Mouse (Mus musculus): ENCODE measurements at regions not wholly inside any gene's neighbourhood (a gene's known extent, or its start where the extent isn't known, plus 50 kb on each side); places are given as distances from the start of the nearest gene placed in this dataset.

DNA sequence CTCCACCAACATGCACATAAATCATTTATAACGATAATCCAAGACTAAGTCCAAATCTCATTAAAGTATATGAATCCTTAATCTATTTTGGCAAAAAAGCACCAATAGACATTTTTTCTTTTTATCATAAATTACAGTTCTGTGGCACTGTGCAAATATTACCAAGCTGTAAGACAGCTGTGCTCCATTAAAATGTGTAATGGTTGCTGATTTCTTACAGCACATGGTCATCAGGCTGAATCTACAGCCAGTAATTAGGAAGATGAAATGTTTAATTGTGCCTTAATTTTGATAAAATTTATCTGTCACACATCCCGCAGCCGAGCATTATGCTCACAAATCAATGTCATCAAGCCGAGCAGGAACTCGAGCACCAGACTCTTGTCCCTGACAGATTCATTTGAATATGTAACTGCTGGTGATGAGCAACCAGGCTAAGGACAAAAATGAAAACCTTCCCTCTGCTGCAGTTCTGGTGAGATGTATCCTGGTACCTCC, 722.0 kb downstream of the Cypt12 start:
- no peak overlapping the region for H3K4me2 ChIP-seq (replicated peaks; ENCODE audit: low read depth)
- no peak overlapping the region for H3K27ac ChIP-seq (replicated peaks)
- H3K27me3 ChIP-seq (ENCODE audit: control insufficient read depth, insufficient read depth, low read length): no peaks in the 10 kb centered on the region
- 65% methylated on average over 5 of the region's 5 CpGs for WGBS
- TF ChIP-seq CTCF (IDR thresholded peaks at IDR 0.05; ENCODE audit: low read depth) (no peak), EP300 (optimal IDR thresholded peaks at IDR 0.05) (no peak)
- DNase-seq (ENCODE audit: low spot score) (no peak), ATAC-seq (ENCODE audit: low FRiP score, low TSS enrichment) (no peak)
- H3K36me3 ChIP-seq (ENCODE audit: control insufficient read depth, insufficient read depth, low read length): no peaks in the 10 kb centered on the region
- H3K9me3 ChIP-seq (ENCODE audit: control insufficient read depth, low read length): no peaks in the 10 kb centered on the region
- no peaks in the 10 kb centered on the region for H3K4me1 ChIP-seq (replicated peaks; ENCODE audit: control insufficient read depth, insufficient read depth)
- H3K4me3 ChIP-seq (ENCODE audit: low read depth, low read length): no peak overlapping the region
- no peak overlapping the region for H3K9ac ChIP-seq (ENCODE audit: low read length)

DNA sequence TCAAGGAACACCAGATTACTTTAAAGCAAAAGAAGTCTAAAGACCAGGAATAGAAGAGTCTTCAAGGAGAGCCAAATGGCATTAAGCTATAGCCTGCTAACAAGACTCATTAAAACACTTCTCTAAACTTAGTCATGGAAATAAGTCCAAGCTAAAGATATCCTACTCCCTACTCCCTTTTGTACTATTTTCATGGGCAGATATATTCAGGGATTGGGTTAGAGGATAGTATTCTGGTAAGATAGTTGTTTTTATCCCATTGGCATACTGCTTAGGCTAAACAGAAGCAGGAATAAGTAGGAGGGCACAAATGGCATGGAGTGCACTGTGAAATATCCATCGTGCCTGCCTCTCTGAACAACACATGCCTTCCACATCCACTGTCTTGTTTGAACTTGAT, 723.5 kb downstream of the Cypt12 start:
- Histone ChIP-seq H3K27me3 (ENCODE audit: control insufficient read depth, insufficient read depth, low read length) (no peaks in the 10 kb centered on the region), H3K9me3 (ENCODE audit: control insufficient read depth, low read length) (no peaks in the 10 kb centered on the region), H3K36me3 (ENCODE audit: control insufficient read depth, insufficient read depth, low read length) (no peaks in the 10 kb centered on the region), H3K4me3 (ENCODE audit: low read depth, low read length) (no peak overlapping the region), H3K27ac (replicated peaks) (no peak overlapping the region), H3K4me2 (replicated peaks; ENCODE audit: low read depth) (no peak overlapping the region), H3K9ac (ENCODE audit: low read length) (no peak overlapping the region), H3K4me1 (replicated peaks; ENCODE audit: control insufficient read depth, insufficient read depth) (no peaks in the 10 kb centered on the region)
- DNase-seq (ENCODE audit: low spot score): no peak
- no peak for ATAC-seq (ENCODE audit: low FRiP score, low TSS enrichment)
- 87% methylated on average over 1 of the region's 1 CpGs for WGBS
- TF ChIP-seq EP300 (optimal IDR thresholded peaks at IDR 0.05): no peak

GRCm38 (mm10) chr3:18683346-18684101, 735.3 kb downstream of the Cypt12 start:
- 87% methylated on average over 6 of the region's 6 CpGs for WGBS
- H3K27ac ChIP-seq (replicated peaks): no peak overlapping the region
- no peaks in the 10 kb centered on the region for H3K36me3 ChIP-seq (ENCODE audit: control insufficient read depth, insufficient read depth, low read length)
- H3K9me3 ChIP-seq (ENCODE audit: control insufficient read depth, low read length): no peaks in the 10 kb centered on the region
- no peak overlapping the region for H3K4me3 ChIP-seq (ENCODE audit: low read depth, low read length)
- TF ChIP-seq EP300 (optimal IDR thresholded peaks at IDR 0.05): no peak
- no peak for TF ChIP-seq CTCF (IDR thresholded peaks at IDR 0.05; ENCODE audit: low read depth)
- no peaks in the 10 kb centered on the region for H3K27me3 ChIP-seq (ENCODE audit: control insufficient read depth, insufficient read depth, low read length)
- H3K9ac ChIP-seq (ENCODE audit: low read length): no peak overlapping the region
- no peak overlapping the region for H3K4me2 ChIP-seq (replicated peaks; ENCODE audit: low read depth)
- H3K4me1 ChIP-seq (replicated peaks; ENCODE audit: control insufficient read depth, insufficient read depth): no peaks in the 10 kb centered on the region
- no peak for ATAC-seq (ENCODE audit: low FRiP score, low TSS enrichment)
- DNase-seq (ENCODE audit: low spot score): no peak

- no peak overlapping the region for H3K4me3 ChIP-seq (ENCODE audit: low read depth, low read length)
- ATAC-seq (ENCODE audit: low FRiP score, low TSS enrichment) (no peak), DNase-seq (ENCODE audit: low spot score) (no peak)
- no peak overlapping the region for H3K9ac ChIP-seq (ENCODE audit: low read length)
- H3K27ac ChIP-seq (replicated peaks): no peak overlapping the region
- no peaks in the 10 kb centered on the region for H3K36me3 ChIP-seq (ENCODE audit: control insufficient read depth, insufficient read depth, low read length)
- H3K4me2 ChIP-seq (replicated peaks; ENCODE audit: low read depth): no peak overlapping the region
- 41% methylated on average over 4 of the region's 4 CpGs for WGBS
- TF ChIP-seq CTCF (IDR thresholded peaks at IDR 0.05; ENCODE audit: low read depth) (no peak), EP300 (optimal IDR thresholded peaks at IDR 0.05) (no peak)
- no peaks in the 10 kb centered on the region for H3K4me1 ChIP-seq (replicated peaks; ENCODE audit: control insufficient read depth, insufficient read depth)
- H3K9me3 ChIP-seq (ENCODE audit: control insufficient read depth, low read length): no peaks in the 10 kb centered on the region
- H3K27me3 ChIP-seq (ENCODE audit: control insufficient read depth, insufficient read depth, low read length): no peaks in the 10 kb centered on the region
Measured at GRCm38 (mm10) chr3:18695113-18695792, 747.0 kb downstream of the Cypt12 start.

GRCm38 (mm10) chr3:18696981-18697660, 748.9 kb downstream of the Cypt12 start:
- no peak overlapping the region for H3K9ac ChIP-seq (ENCODE audit: low read length)
- TF ChIP-seq CTCF (IDR thresholded peaks at IDR 0.05; ENCODE audit: low read depth) (no peak), EP300 (optimal IDR thresholded peaks at IDR 0.05) (no peak)
- H3K4me1 ChIP-seq (replicated peaks; ENCODE audit: control insufficient read depth, insufficient read depth): no peaks in the 10 kb centered on the region
- no peaks in the 10 kb centered on the region for H3K27me3 ChIP-seq (ENCODE audit: control insufficient read depth, insufficient read depth, low read length)
- no peak overlapping the region for H3K4me2 ChIP-seq (replicated peaks; ENCODE audit: low read depth)
- no peaks in the 10 kb centered on the region for H3K9me3 ChIP-seq (ENCODE audit: control insufficient read depth, low read length)
- no peaks in the 10 kb centered on the region for H3K36me3 ChIP-seq (ENCODE audit: control insufficient read depth, insufficient read depth, low read length)
- H3K4me3 ChIP-seq (ENCODE audit: low read depth, low read length): no peak overlapping the region
- no peak overlapping the region for H3K27ac ChIP-seq (replicated peaks)
- no peak for ATAC-seq (ENCODE audit: low FRiP score, low TSS enrichment)
- 81% methylated on average over 2 of the region's 2 CpGs for WGBS
- no peak for DNase-seq (ENCODE audit: low spot score)

GRCm38 (mm10) chr3:18698106-18698505, 749.9 kb downstream of the Cypt12 start:
- no peaks in the 10 kb centered on the region for H3K9me3 ChIP-seq (ENCODE audit: control insufficient read depth, low read length)
- TF ChIP-seq CTCF (IDR thresholded peaks at IDR 0.05; ENCODE audit: low read depth): no peak
- no peak for TF ChIP-seq EP300 (optimal IDR thresholded peaks at IDR 0.05)
- no peak overlapping the region for H3K4me3 ChIP-seq (ENCODE audit: low read depth, low read length)
- no peaks in the 10 kb centered on the region for H3K4me1 ChIP-seq (replicated peaks; ENCODE audit: control insufficient read depth, insufficient read depth)
- H3K27ac ChIP-seq (replicated peaks): no peak overlapping the region
- H3K27me3 ChIP-seq (ENCODE audit: control insufficient read depth, insufficient read depth, low read length): no peaks in the 10 kb centered on the region
- H3K9ac ChIP-seq (ENCODE audit: low read length): no peak overlapping the region
- ATAC-seq (ENCODE audit: low FRiP score, low TSS enrichment) (no peak), DNase-seq (ENCODE audit: low spot score) (no peak)
- no peak overlapping the region for H3K4me2 ChIP-seq (replicated peaks; ENCODE audit: low read depth)
- no peaks in the 10 kb centered on the region for H3K36me3 ChIP-seq (ENCODE audit: control insufficient read depth, insufficient read depth, low read length)

All from stomach, postnatal 0 days (tissue).